Mouse (Mus musculus): ENCODE measurements around the gene Cacna2d1. TPM values are rescaled to one million over a fixed set of nuclear protein-coding genes. Genes with fewer than 3 reads are reported as not detected.

Gene Cacna2d1
- total RNA-seq (2012; rRNA removed) (0.03 and 0.08 TPM in 2 replicates), polyA plus RNA-seq (2012; ENCODE audit: insufficient read depth in 1 of 2, insufficient read length in 2 of 2, low read depth in 1 of 2, low replicate concordance in 2 of 2, missing spikeins in 1 of 2) (under 1 TPM in 1 of 2 experiments, not detected in 1; 0.13 TPM)

GRCm38 (mm10) chr5:15934376-15935233, at the start of gene Cacna2d1:
Cacna2d1 (plus strand) TSS chr5:15934691.
- Histone ChIP-seq H3K27me3 (ENCODE audit: control insufficient read depth in 1 of 2, insufficient read depth in 2 of 2, low read length in 2 of 2) (no peaks in the 10 kb centered on the region), H3K9ac (ENCODE audit: control insufficient read depth, low read depth, low read length, poor library complexity, severe bottlenecking) (no peak within 1 kb of the TSS), H3K27ac (ENCODE audit: control insufficient read depth, low read depth, low read length) (no peak within 1 kb of the TSS), H3K79me2 (ENCODE audit: control insufficient read depth, insufficient read depth, low read length, poor library complexity) (no peaks in the 10 kb centered on the region), H3K4me3 (ENCODE audit: control insufficient read depth in 1 of 2, insufficient read depth in 1 of 2, low read depth in 2 of 2, low read length in 2 of 2) (no peak within 1 kb of the TSS), H3K36me3 (ENCODE audit: control insufficient read depth in 1 of 2, insufficient read depth in 2 of 2, low read length in 2 of 2) (no peaks in the 10 kb centered on the region), H3K9me3 (replicated peaks; ENCODE audit: insufficient read depth, low read length) (no peaks in the 10 kb centered on the region; the same call in 1 of the 2 replicates), H3K4me1 (ENCODE audit: control insufficient read depth in 1 of 2, insufficient read depth in 2 of 2, low read length in 2 of 2) (no peaks in the 10 kb centered on the region)
- DNase-seq (ENCODE audit: low read depth, low spot score), result no peak
- TF ChIP-seq USF2 (IDR thresholded peaks at IDR 0.05; ENCODE audit: borderline replicate concordance in 1 of 2, insufficient read depth in 1 of 2, low read depth in 1 of 2, low read length in 2 of 2) (no peak), MEF2A (IDR thresholded peaks at IDR 0.05; ENCODE audit: extremely low read depth, insufficient replicate concordance, low read depth, low read length, poor library complexity, severe bottlenecking) (no peak), POLR2AphosphoS5 (IDR thresholded peaks at IDR 0.05; ENCODE audit: borderline replicate concordance, low read depth, low read length) (no peak), NRF1 (IDR thresholded peaks at IDR 0.05; ENCODE audit: insufficient read depth, low read depth, low read length, poor library complexity, severe bottlenecking) (no peak), RCOR1 (IDR thresholded peaks at IDR 0.05; ENCODE audit: low read depth, low read length) (no peak), ZKSCAN1 (IDR thresholded peaks at IDR 0.05; ENCODE audit: low read depth, low read length) (no peak), CHD2 (IDR thresholded peaks at IDR 0.05; ENCODE audit: low read length) (no peak), TCF12 (IDR thresholded peaks at IDR 0.05; ENCODE audit: low read depth, low read length) (no peak), MAZ (IDR thresholded peaks at IDR 0.05; ENCODE audit: low read depth, low read length) (no peak), HCFC1 (IDR thresholded peaks at IDR 0.05; ENCODE audit: low read depth, low read length) (no peak), GATA1 (IDR thresholded peaks at IDR 0.05; ENCODE audit: low read depth, low read length) (no peak), ZMIZ1 (IDR thresholded peaks at IDR 0.05; ENCODE audit: low read depth, low read length) (no peak), BHLHE40 (IDR thresholded peaks at IDR 0.05; ENCODE audit: borderline replicate concordance, low read depth, low read length) (no peak), TBP (IDR thresholded peaks at IDR 0.05; ENCODE audit: low read depth, low read length) (no peak), ZC3H11A (IDR thresholded peaks at IDR 0.05; ENCODE audit: low read depth, low read length) (no peak), UBTF (IDR thresholded peaks at IDR 0.05; ENCODE audit: borderline replicate concordance, insufficient read depth, low read depth, low read length) (no peak), KAT2A (conservative IDR thresholded peaks at IDR 0.05; ENCODE audit: low read depth, low read length) (no peak), E2F4 (IDR thresholded peaks at IDR 0.05; ENCODE audit: borderline replicate concordance, low read depth, low read length) (no peak), POLR2A (IDR thresholded peaks at IDR 0.05; ENCODE audit: control insufficient read depth in 1 of 2, insufficient read depth in 1 of 2, low read depth in 1 of 2, low read length in 2 of 2, poor library complexity in 1 of 2) (no peak)
